Mouse (Mus musculus) midbrain, embryonic 11.5 days (tissue): ENCODE measurements around the gene Paf1. TPM values are rescaled to one million over a fixed set of nuclear protein-coding genes. Genes with fewer than 3 reads are reported as not detected.

Experiments used
- ATAC-seq: fragments of 200-750 bp; cut with Nextera tagmentation; 2 replicates; pipeline ENCODE4 v1.8.0; 2017; ENCODE audit warnings: moderate TSS enrichment, moderate library complexity; ENCODE audit not compliant: low FRiP score
- DNase-seq: peaks from one replicate; pipeline ENCODE4 v3.0.0; 2015; ENCODE audit warnings: low spot score; ENCODE audit errors: missing footprints
- H3K27ac ChIP-seq: fragments of 300-500 bp; sonication (generic); 2 replicates; pipeline ENCODE4 v1.5.1; 2014; ENCODE audit warnings: low read depth, low read length
- H3K27me3 ChIP-seq: fragments of 300-500 bp; sonication (generic); 2 replicates; pipeline ENCODE4 v1.6.1; 2014; ENCODE audit warnings: mild to moderate bottlenecking, low read length, moderate library complexity, mixed read lengths; ENCODE audit not compliant: control insufficient read depth, insufficient read depth
- H3K36me3 ChIP-seq: fragments of 300-500 bp; sonication (generic); 2 replicates; pipeline ENCODE4 v1.6.1; 2014; ENCODE audit warnings: mild to moderate bottlenecking, low read length, moderate library complexity, mixed read lengths; ENCODE audit not compliant: control insufficient read depth, insufficient read depth
- H3K4me1 ChIP-seq: fragments of 300-500 bp; sonication (generic); 2 replicates; pipeline ENCODE4 v1.6.1; 2014; ENCODE audit warnings: low read length; ENCODE audit not compliant: control insufficient read depth, insufficient read depth
- H3K4me2 ChIP-seq: fragments of 300-500 bp; sonication (generic); 2 replicates; pipeline ENCODE4 v1.6.1; 2014; ENCODE audit warnings: mild to moderate bottlenecking, moderate library complexity
- H3K4me3 ChIP-seq: fragments of 300-500 bp; sonication (generic); 2 replicates; pipeline ENCODE4 v1.5.1; 2014; ENCODE audit warnings: low read depth, low read length
- H3K9ac ChIP-seq: fragments of 300-500 bp; sonication (generic); 2 replicates; pipeline ENCODE4 v1.6.1; 2014; ENCODE audit warnings: low read length
- H3K9me3 ChIP-seq: fragments of 300-500 bp; sonication (generic); 2 replicates; pipeline ENCODE4 v1.6.1; 2016; ENCODE audit warnings: low read length; ENCODE audit not compliant: control insufficient read depth
- WGBS: fragments of 180-500 bp; shearing (Covaris S2); extraction: QIAGEN DNeasy Blood & Tissue Kit; methylation state at CpG from one replicate; pipeline ENCODE4 v1.1.7; 2014; 5-methylcytosine and 5-hydroxymethylcytosine counted together
- polyA plus RNA-seq: library from polyadenylated mRNA; unstranded; fragments of >200 nt; fragmentation: Nextera tagmentation; extraction: Ambion mirVana; gene quantifications from 2 replicates; pipeline ENCODE4 v1.2.1, GENCODE M21; 2014

Gene Paf1
- polyA plus RNA-seq, 1 experiment from 2014 or later = 72.8 TPM

DNA sequence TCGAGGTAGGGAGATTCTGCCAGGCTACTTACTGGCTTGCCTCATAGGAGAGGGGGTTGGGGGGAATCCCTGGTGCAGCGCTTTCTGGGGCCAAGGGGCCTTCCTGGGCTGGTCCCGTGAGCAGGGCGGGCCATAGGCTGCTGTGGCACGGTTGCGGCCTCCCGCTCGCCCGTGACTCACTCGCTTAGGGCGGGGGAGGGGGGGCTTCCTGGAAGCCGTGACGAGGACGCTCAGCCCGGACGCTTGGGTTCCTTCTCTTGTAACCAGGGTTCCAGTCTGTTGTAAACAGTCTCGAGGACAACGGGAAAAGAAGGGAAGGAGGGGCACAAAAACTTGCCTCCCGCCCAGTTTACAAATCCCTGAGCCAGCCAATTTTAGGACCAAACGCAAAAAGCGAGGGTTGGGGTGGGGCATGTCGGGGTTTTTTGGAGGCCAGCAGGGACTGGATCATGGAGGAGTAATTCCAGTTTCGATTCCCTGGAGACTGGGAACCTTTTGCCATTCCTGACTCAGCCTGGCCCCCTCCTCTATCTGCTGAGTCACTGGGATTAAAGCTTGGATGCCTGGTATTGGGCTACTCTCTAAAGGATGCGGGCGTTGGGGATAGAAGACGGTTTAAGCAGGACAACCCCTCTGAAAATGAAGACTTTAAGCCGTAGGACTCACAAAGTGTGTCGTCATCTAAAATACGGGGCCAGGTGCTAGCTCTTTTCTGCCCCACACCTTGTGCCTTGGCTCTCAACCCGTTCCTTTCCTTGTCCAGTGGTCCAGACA is 11.5 kb upstream of the Paf1 start:
- Histone ChIP-seq H3K4me1 (peaks cover 34% of the 10 kb centered on the region), H3K27me3 (peaks cover 8% of the 10 kb centered on the region; the same call in 1 of the 2 replicates), H3K9ac (peak overlapping the region; percentile 5), H3K9me3 (no peaks in the 10 kb centered on the region), H3K36me3 (no peaks in the 10 kb centered on the region; the same call in 1 of the 2 replicates), H3K27ac (peak overlapping the region; percentile 37; the same call in 1 of the 2 replicates), H3K4me3 (peak overlapping the region; percentile 11; the same call in 1 of the 2 replicates), H3K4me2 (peak overlapping the region; percentile 41)
- ATAC-seq = peak; percentile 33; the same call in 1 of the 2 replicates
- DNase-seq = peak; percentile 95
- WGBS = 5% methylated on average over 28 of the region's 30 CpGs

DNA sequence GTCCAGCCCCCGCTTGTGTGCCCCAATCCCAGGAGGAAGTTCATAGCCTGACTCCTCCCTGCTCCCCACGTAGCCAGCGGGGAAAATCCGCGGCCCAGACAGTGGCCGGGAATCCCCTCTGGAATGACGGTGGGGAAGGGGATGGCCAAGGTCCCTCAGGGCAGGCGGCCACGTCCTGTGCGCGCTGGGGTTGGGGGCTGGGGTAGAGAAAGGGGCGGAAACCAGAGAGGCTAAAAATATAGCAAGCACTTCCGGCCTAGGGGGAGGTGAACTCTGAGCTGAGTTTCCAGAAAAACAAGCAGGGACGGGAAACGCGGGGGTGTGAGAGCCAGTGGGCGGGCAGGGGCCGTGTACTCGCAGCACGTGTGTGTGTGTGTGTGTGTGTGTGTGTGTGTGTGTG is 10.8 kb upstream of the Paf1 start:
- 6% methylated on average over 20 of the region's 20 CpGs for WGBS
- H3K4me1 ChIP-seq = peaks cover 30% of the 10 kb centered on the region
- peak overlapping the region; percentile 5 for H3K9ac ChIP-seq
- peak overlapping the region; percentile 37; the same call in 1 of the 2 replicates for H3K27ac ChIP-seq
- no peak overlapping the region for H3K4me3 ChIP-seq
- ATAC-seq = peak; percentile 20
- no peaks in the 10 kb centered on the region for H3K9me3 ChIP-seq
- H3K27me3 ChIP-seq = peaks cover 8% of the 10 kb centered on the region; the same call in 1 of the 2 replicates
- H3K36me3 ChIP-seq = no peaks in the 10 kb centered on the region; the same call in 1 of the 2 replicates
- DNase-seq = no peak
- H3K4me2 ChIP-seq = peak overlapping the region; percentile 41

DNA sequence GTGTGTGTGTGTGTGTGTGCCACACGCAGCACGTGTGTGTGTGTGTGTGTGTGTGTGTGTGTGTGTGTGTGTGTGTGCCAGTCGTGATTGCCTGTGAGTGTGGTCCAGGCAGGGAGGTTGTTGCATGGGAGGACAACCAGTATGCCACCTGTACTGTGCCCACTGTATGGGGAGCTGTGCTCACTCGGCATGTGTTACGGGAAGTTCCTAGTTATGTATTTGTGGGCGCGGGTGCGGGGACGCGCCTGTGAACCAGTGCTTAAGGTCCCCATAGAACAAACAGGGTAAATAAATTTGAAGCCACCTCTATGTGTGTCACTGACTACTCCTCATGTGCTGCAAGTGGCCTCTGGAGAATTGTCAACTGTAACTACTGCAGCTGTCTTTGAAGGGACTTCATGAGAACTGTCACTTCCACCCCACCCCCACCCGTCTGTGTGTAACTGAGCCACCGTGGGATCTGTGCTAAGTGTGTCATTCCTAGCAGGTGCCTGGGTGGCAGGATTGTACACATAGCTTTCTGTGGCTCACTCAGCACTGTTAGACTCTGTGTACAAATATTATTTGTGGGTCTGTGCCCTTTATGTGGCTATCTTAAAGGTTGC is 10.3 kb upstream of the Paf1 start:
- 72% methylated on average over 10 of the region's 12 CpGs for WGBS
- no peaks in the 10 kb centered on the region; the same call in 1 of the 2 replicates for H3K36me3 ChIP-seq
- H3K27ac ChIP-seq = no peak overlapping the region; the same call in 1 of the 2 replicates
- H3K4me3 ChIP-seq = no peak overlapping the region
- H3K9me3 ChIP-seq = no peaks in the 10 kb centered on the region
- no peak overlapping the region for H3K4me2 ChIP-seq
- no peak overlapping the region for H3K9ac ChIP-seq
- H3K4me1 ChIP-seq = peaks cover 30% of the 10 kb centered on the region
- ATAC-seq (no peak), DNase-seq (peak; percentile 88)
- peaks cover 6% of the 10 kb centered on the region; the same call in 1 of the 2 replicates for H3K27me3 ChIP-seq

DNA sequence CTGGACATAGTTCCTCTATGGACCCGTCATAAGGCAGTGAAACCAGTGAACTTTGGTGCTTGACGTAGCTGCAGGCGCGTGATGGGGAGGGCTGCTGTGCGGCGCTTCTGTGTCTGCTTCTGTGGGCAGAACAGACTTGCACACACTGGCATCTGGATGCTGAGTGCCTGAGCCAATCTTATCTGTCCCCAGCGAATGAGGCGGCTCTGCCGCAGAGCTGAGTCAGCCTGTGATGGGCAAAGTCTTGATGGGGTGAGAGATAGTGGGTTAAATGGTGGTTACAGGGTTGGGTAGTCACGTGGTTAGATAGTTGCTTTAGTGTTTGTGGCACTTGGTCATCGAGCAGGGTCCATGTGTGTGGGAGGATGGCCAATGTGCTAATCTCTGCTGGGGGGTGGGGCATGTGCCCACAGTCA is 9.8 kb upstream of the Paf1 start:
- 80% methylated on average over 11 of the region's 11 CpGs for WGBS
- ATAC-seq (no peak), DNase-seq (no peak)
- no peaks in the 10 kb centered on the region for H3K9me3 ChIP-seq
- H3K4me1 ChIP-seq = peaks cover 30% of the 10 kb centered on the region
- H3K27ac ChIP-seq = no peak overlapping the region
- peaks cover 2% of the 10 kb centered on the region; the same call in 1 of the 2 replicates for H3K27me3 ChIP-seq
- H3K4me2 ChIP-seq = no peak overlapping the region
- no peak overlapping the region for H3K9ac ChIP-seq
- no peak overlapping the region for H3K4me3 ChIP-seq
- no peaks in the 10 kb centered on the region; the same call in 1 of the 2 replicates for H3K36me3 ChIP-seq

DNA sequence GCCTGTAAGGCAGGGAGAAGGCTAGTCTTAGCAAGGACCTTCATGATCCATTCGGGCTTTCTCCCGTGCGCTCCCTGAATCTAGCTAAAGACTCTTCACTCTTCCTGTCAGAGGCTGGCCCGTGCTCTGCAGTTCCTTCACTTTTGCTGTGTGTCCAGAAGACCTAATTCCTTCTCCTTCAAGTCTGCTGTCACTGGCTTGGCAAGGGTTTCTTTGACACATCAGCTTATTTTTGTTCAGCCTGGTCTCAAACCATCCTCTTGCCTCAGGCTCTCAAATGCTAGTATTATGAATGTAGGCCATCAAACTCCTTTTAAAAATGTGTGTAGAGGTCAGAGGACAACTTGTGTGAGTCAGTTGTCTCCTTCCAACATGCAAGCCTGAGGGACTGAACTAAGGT is 9.1 kb upstream of the Paf1 start:
- DNase-seq (no peak), ATAC-seq (no peak)
- Histone ChIP-seq H3K4me3 (no peak overlapping the region), H3K27ac (no peak overlapping the region), H3K27me3 (no peaks in the 10 kb centered on the region), H3K4me1 (peaks cover 25% of the 10 kb centered on the region), H3K4me2 (no peak overlapping the region), H3K9me3 (no peaks in the 10 kb centered on the region), H3K9ac (no peak overlapping the region), H3K36me3 (no peaks in the 10 kb centered on the region; the same call in 1 of the 2 replicates)
- WGBS = 93% methylated on average over 4 of the region's 4 CpGs

DNA sequence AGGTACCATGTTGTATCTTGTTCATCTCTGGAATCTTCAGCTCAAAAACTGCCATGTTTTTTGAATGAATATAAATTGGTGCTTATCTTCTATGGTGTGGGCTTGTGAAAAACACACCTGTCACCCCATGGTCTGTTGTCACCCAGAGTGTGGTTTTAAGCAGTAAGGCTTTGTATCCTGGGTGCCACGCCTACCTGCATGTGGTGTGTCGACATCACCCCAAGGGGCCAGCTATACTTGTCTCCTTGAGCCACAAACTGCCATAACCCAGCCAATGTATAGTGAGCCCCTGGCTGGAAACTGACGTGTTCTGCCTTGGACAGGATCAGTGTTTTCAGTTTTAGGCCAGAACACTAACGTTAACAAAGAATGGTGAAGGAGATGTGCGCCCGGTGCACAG is 8.6 kb upstream of the Paf1 start:
- no peaks in the 10 kb centered on the region for H3K27me3 ChIP-seq
- DNase-seq = no peak
- no peak overlapping the region for H3K9ac ChIP-seq
- H3K4me3 ChIP-seq = no peak overlapping the region
- no peaks in the 10 kb centered on the region; the same call in 1 of the 2 replicates for H3K36me3 ChIP-seq
- H3K4me2 ChIP-seq = no peak overlapping the region
- peaks cover 22% of the 10 kb centered on the region for H3K4me1 ChIP-seq
- no peak overlapping the region for H3K27ac ChIP-seq
- ATAC-seq = no peak
- 88% methylated on average over 6 of the region's 6 CpGs for WGBS
- no peaks in the 10 kb centered on the region for H3K9me3 ChIP-seq

DNA sequence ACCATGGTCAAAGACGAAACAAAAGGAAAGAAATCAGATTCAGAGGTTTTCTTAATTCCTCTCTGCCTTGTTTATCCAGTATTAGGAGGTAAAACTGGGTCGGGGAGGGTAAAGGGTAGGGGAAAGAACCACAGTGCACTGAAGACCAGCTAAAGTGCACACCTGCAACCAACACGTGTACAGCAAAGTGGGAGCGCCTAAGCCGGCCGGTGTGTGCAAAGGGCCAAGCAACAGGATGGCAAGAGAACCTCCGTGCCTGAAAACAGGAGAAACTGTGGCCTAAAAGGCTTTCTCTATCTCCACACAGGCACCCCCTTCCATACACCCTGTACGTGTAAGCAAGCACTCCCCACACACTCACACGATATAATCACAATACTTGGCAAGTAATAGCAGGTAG is 7.6 kb upstream of the Paf1 start:
- Histone ChIP-seq H3K4me2 (no peak overlapping the region), H3K36me3 (no peaks in the 10 kb centered on the region; the same call in 1 of the 2 replicates), H3K9me3 (no peaks in the 10 kb centered on the region), H3K4me1 (peaks cover 17% of the 10 kb centered on the region), H3K27me3 (no peaks in the 10 kb centered on the region), H3K9ac (no peak overlapping the region), H3K4me3 (no peak overlapping the region), H3K27ac (no peak overlapping the region)
- DNase-seq (no peak), ATAC-seq (no peak)
- WGBS = 87% methylated on average over 9 of the region's 9 CpGs

DNA sequence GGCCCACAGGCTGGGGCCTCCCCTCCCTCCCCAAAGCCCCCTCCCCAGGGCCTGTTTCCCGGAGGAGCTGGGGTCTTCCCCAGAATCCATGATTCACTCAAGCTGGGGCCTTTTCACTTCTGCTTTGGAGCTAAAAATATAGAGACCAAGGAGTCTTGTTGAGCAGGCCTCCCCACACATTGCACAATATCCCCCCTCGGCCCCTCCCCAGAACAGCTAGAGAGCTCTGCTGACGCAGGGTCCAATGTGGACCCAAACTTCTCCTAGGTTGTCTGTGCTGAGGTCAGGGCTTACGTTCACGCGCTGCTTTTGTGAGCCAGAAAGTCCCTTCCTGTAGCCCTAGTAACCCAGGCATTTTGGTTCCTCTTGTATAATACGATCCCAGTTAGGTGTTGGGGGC is 6.7 kb upstream of the Paf1 start:
- H3K4me1 ChIP-seq = peaks cover 14% of the 10 kb centered on the region
- DNase-seq = no peak
- WGBS = 83% methylated on average over 7 of the region's 7 CpGs
- no peak overlapping the region for H3K9ac ChIP-seq
- no peak overlapping the region for H3K27ac ChIP-seq
- no peaks in the 10 kb centered on the region for H3K27me3 ChIP-seq
- no peak for ATAC-seq
- no peak overlapping the region for H3K4me2 ChIP-seq
- H3K9me3 ChIP-seq = no peaks in the 10 kb centered on the region
- no peak overlapping the region for H3K4me3 ChIP-seq
- peaks cover 3% of the 10 kb centered on the region; the same call in 1 of the 2 replicates for H3K36me3 ChIP-seq

DNA sequence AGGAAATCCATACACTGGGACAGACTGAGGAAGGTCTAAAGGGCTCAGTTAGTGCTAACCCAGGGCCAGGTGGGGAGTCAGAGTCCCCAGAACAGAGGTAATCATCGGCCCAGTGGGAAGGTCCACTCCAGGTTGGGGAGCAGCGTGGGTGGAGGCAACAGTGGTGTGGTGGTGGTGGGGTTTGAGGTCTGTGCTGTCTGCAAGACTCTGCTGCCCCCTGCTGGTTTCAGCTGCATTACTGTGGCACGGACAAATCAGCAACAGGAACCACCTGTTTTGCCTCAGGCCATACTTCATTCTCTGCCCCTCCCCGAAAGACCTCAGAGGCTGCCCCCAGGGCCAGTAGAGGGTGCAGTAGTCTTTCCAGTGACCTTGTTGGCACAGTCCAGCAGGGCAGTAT is 6.3 kb upstream of the Paf1 start:
- 29% methylated on average over 4 of the region's 4 CpGs for WGBS
- DNase-seq (peak; percentile 95), ATAC-seq (peak; percentile 59)
- no peaks in the 10 kb centered on the region for H3K9me3 ChIP-seq
- no peak overlapping the region for H3K9ac ChIP-seq
- H3K4me3 ChIP-seq = no peak overlapping the region
- H3K27ac ChIP-seq = no peak overlapping the region
- H3K4me2 ChIP-seq = no peak overlapping the region
- peaks cover 10% of the 10 kb centered on the region for H3K4me1 ChIP-seq
- no peaks in the 10 kb centered on the region for H3K27me3 ChIP-seq
- peaks cover 3% of the 10 kb centered on the region; the same call in 1 of the 2 replicates for H3K36me3 ChIP-seq
